Mouse (Mus musculus) cerebellum, adult 2 months (tissue): ENCODE results near the gene Glod4. TPM values are rescaled to one million over a fixed set of nuclear protein-coding genes. Genes with fewer than 3 reads are reported as not detected.

ENCODE experiments used
- DNase-seq, 2 experiments: peaks; one replicate each; pipeline ENCODE4 v3.0.0; 2021
- H3K27ac ChIP-seq: fragments of 200-500 bp; 2 replicates; pipeline ENCODE4 v1.5.1; 2012; ENCODE audit warnings: low read length, control low read depth, inconsistent platforms; ENCODE audit not compliant: insufficient read depth
- H3K27me3 ChIP-seq: fragments of 200-500 bp; 2 replicates; pipeline ENCODE4 v1.6.1; 2012; ENCODE audit warnings: inconsistent platforms, mild to moderate bottlenecking, low read length, moderate library complexity; ENCODE audit not compliant: control insufficient read depth, insufficient read depth
- H3K4me1 ChIP-seq: fragments of 200-500 bp; 2 replicates; pipeline ENCODE4 v1.6.1; 2011; ENCODE audit warnings: low read length; ENCODE audit not compliant: control insufficient read depth, insufficient read depth
- H3K4me3 ChIP-seq: fragments of 200-500 bp; replicated peaks from 2 replicates; pipeline ENCODE3; 2011; ENCODE audit warnings: mild to moderate bottlenecking, low read depth, low read length, control low read depth; ENCODE audit not compliant: insufficient read depth
- CTCF ChIP-seq: fragments of 200-500 bp; IDR thresholded peaks from 2 replicates; pipeline ENCODE4 v1.5.1; 2011; ENCODE audit warnings: low read depth, mild to moderate bottlenecking, control low read depth, low read length, moderate library complexity, borderline replicate concordance; ENCODE audit not compliant: insufficient read depth
- POLR2A ChIP-seq: fragments of 200-500 bp; IDR thresholded peaks from 2 replicates; pipeline ENCODE4 v1.6.1; 2011; ENCODE audit warnings: low read length, control low read depth, borderline replicate concordance; ENCODE audit not compliant: insufficient read depth
- WGBS: fragments of 180-500 bp; shearing (Covaris S2); methylation state at CpG from one replicate; pipeline ENCODE4 v1.1.7; 2018; 5-methylcytosine and 5-hydroxymethylcytosine counted together
- polyA plus RNA-seq: library from polyadenylated mRNA; depleted of rRNA; stranded (reverse); fragments of >200 nt; gene quantifications from 2 replicates; pipeline ENCODE4 v1.2.3, GENCODE M21; 2012

The Glod4 gene
- polyA plus RNA-seq, 1 experiment = 44.9 TPM

DNA sequence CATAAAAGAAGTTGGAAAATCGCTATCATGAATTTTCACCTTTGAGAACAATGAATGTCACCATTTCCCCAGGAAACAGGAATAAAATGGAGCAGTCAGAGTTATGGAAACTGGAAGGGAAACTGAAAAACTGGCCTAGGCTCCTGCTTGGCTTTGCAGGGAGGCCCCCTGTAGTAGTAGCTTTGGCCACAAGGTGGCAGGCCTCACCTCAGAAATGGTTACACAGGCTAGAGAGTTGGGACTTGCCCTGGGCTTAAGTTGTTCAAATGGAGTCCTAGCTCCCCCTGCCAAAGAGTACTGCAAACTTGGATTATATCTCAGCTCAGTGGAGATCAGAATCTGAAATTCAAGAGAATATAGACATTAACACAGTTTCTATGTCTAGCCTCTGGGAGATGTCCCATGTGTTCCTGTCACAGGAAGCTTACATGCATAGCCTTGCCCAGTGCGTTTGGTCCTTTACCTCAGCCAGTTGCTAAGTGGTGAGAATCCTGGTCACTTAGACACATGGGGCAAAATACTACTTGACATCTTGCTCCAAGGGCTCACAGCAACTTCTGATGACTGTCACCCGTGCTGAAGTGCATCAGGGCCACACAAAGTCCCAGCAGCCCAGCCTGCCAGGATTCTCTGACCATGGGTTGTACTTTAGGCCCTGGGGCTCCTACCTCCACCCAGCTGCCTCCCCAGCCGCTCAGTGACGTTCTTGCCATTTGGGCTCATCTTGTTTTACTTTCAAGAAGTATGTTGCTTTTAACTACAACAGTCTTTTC, 9.8 kb upstream of the Glod4 start:
- TF ChIP-seq POLR2A (no peak), CTCF (peak; percentile 93)
- H3K4me3 ChIP-seq = no peak overlapping the region
- H3K4me1 ChIP-seq = peaks cover 53% of the 10 kb centered on the region

DNA sequence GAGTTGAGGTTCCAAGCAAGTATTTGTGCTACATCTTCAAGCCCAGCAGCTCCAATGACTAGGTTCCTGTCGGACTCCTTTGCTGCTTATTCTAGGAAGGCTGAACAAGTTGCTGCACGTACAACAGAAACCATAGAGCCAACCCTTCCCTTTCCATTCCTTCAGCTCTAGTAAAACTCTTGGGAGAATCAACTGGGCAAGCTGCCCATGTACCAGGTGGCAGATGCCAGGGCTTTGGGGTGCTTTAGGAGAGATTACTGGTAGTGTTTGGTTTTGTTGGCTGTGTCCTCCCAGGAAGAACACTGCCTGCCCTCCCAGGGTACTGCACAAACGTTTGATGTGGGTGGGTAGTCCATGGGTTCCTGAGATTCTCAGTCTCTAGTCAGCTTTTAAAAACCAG, 8.5 kb upstream of the Glod4 start:
- Histone ChIP-seq H3K4me3 (no peak overlapping the region), H3K4me1 (peaks cover 45% of the 10 kb centered on the region), H3K27ac (peak overlapping the region; percentile 45), H3K27me3 (no peaks in the 10 kb centered on the region)
- TF ChIP-seq CTCF = no peak
- no peak for TF ChIP-seq POLR2A
- 22% methylated on average over 3 of the region's 3 CpGs for WGBS
- DNase-seq = peak; percentile 79 to 84

More for the DNA sequence above, 9.8 kb upstream of the Glod4 start:
- DNase-seq = peak; percentile 86 to 92
- Histone ChIP-seq H3K27ac (no peak overlapping the region), H3K27me3 (no peaks in the 10 kb centered on the region)
- WGBS = 20% methylated on average over 5 of the region's 5 CpGs

DNA sequence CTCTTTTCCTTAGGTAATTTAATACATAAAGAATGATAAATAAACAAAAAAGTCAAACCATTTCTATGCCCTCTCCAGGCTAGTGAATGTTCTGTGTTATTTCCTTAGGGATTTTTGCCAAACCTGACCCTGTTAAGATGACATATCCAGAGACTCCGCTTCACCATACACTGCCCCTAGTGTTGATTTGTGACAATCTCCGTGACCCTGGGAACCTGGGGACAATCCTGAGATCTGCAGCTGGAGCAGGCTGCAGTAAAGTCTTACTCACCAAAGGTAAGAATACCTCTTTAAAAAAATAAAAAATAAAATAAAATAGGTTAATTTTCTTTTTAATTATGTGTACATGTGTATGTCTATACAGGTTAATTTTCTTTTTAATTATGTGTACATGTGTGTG, 3.7 kb upstream of the Glod4 start:
- DNase-seq = no peak
- Histone ChIP-seq H3K27ac (no peak overlapping the region), H3K4me1 (peaks cover 9% of the 10 kb centered on the region; the same call in 1 of the 2 replicates), H3K27me3 (no peaks in the 10 kb centered on the region), H3K4me3 (no peak overlapping the region)
- TF ChIP-seq POLR2A = no peak
- 0 out of 2 replicates have a peak, but pooled peaks have one; percentile 6 for TF ChIP-seq CTCF
- 33% methylated on average over 2 of the region's 2 CpGs for WGBS

DNA sequence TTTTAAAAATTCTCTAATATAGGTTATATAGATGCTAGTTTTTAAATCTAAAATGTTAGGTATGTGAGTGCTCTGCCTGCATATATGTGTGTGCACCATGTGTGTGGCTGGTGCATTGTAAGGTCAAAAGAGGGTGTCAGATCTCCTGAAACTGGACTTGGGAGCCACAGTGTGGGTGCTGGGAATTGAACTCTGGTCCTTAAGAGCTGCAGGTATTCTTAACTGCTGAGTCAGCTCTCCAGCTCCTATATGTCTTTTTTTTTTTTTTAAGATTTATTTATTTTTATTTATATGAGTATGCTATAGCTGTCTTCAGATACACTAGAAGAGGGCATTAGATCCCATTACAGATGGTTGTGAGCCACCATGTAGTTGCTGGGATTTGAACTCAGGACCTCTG, 2.9 kb upstream of the Glod4 start:
- no peak for DNase-seq
- Histone ChIP-seq H3K4me1 (peaks cover 4% of the 10 kb centered on the region; the same call in 1 of the 2 replicates), H3K27ac (no peak overlapping the region), H3K27me3 (no peaks in the 10 kb centered on the region), H3K4me3 (no peak overlapping the region)
- no peak for TF ChIP-seq POLR2A
- TF ChIP-seq CTCF = no peak

DNA sequence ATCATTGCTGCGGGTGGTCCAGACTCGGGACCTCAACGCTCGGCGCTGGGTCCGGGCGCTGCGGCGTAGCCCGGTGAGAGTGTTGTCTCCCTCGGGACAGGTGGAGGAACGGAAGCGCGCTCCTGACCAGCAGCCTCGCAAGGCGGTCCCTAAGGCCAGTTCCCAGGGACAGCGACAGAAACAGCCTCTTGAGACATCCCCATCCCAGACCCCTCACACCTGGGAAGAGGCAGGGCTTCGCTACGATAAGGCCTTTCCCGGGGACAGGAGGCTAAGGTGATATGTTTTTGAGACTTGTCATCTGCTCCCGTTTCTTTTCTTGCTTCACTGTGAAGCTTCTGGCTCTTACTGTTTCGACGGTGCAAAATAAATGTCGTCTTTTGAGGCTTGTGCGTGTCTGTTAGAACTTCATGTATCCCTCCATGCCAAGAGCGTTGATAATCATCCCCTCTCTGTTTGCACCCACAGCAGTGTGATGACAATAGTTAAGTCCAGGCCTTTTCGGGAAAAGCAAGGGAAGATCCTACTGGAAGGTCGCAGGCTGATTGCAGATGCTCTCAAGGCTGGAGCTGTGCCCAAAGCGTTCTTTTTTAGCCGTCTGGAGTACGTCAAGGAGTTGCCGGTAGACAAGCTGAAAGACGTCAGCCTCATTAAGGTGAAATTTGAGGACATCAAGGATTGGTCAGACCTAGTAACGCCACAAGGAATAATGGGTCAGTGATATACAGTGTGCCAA, 454 bp upstream of the Glod4 start:
- Histone ChIP-seq H3K4me1 (peaks cover 4% of the 10 kb centered on the region; the same call in 1 of the 2 replicates), H3K27ac (peak overlapping the region; percentile 48; the same call in 1 of the 2 replicates), H3K27me3 (no peaks in the 10 kb centered on the region), H3K4me3 (peak overlapping the region; percentile 78)
- under 1% methylated on average over 34 of the region's 34 CpGs for WGBS
- DNase-seq = peak in 1 of 2 experiments; percentile 38
- no peak for TF ChIP-seq CTCF
- TF ChIP-seq POLR2A = no peak

DNA sequence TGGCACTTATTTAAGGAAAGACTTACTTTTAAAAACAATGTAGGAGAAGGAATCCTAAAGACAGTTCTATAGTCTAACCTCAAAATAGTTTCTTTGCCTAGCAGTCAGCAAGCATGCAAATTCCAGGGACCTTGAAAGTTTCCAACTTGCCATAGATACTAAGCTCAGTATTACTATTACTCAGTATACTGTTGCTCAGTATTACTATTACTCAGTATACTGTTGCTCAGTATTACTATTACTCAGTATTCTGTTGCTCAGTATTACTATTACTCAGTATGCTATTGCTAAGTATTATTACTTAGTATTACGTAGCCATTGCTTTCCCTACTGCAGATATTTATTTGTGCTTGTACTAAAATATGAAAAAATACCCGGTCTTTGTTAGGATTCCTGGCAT, 3.8 kb downstream of the Glod4 start:
- Histone ChIP-seq H3K4me3 (no peak overlapping the region), H3K4me1 (peaks cover 4% of the 10 kb centered on the region; the same call in 1 of the 2 replicates), H3K27ac (no peak overlapping the region), H3K27me3 (no peaks in the 10 kb centered on the region)
- no peak for DNase-seq
- TF ChIP-seq CTCF = no peak
- no peak for TF ChIP-seq POLR2A
- WGBS = 96% methylated on average over 2 of the region's 2 CpGs

DNA sequence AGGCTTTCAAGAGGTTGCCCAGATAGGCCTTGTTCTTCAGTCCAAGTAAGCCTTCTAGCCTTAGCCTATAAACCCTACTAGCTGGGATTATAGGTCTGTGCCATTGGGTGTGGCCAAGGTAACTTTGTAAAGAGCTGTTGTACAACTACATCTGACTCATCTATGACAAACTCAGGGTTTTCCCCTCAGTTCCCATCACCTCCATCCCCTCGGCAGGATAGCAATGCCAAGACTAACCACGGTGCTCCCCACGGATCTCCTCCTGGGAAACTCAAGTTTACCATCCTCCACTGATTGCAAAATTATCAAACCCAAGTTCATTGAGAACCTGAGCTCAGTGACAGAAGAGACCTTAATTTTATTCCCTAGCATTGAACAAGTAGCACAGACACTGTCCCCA, 7.4 kb downstream of the Glod4 start:
- TF ChIP-seq POLR2A = no peak
- TF ChIP-seq CTCF = no peak
- Histone ChIP-seq H3K27ac (no peak overlapping the region), H3K4me3 (no peak overlapping the region), H3K4me1 (no peaks in the 10 kb centered on the region), H3K27me3 (no peaks in the 10 kb centered on the region)
- DNase-seq = no peak
- WGBS = 96% methylated on average over 3 of the region's 3 CpGs
